Mouse (Mus musculus) liver, embryonic 13.5 days (tissue): ENCODE measurements around the gene Gm10031. TPM values are rescaled to one million over a fixed set of nuclear protein-coding genes. Genes with fewer than 3 reads are reported as not detected.
A peak's percentile ranks its signal among the peaks of the same experiment; 100 is the strongest.
"Not testable (repeated sequence)": the region's sequence is repeated elsewhere in the genome, so short reads cannot be mapped to it uniquely, and the experiment has no call there.

Experiments used
- ATAC-seq: fragments of 200-750 bp; cut with Nextera tagmentation; 2 replicates; pipeline ENCODE4 v1.8.0; 2017; ENCODE audit warnings: low read depth, mild to moderate bottlenecking, moderate number of reproducible peaks, moderate library complexity
- DNase-seq: peaks from one replicate; pipeline ENCODE4 v3.0.0; 2022
- H3K27ac ChIP-seq: fragments of 300-500 bp; sonication (generic); 2 replicates; pipeline ENCODE4 v1.5.1; 2015; ENCODE audit warnings: moderate library complexity, mild to moderate bottlenecking, inconsistent platforms
- H3K27me3 ChIP-seq: fragments of 300-500 bp; sonication (generic); 2 replicates; pipeline ENCODE4 v1.6.1; 2015; ENCODE audit warnings: mild to moderate bottlenecking, inconsistent platforms
- H3K36me3 ChIP-seq: fragments of 300-500 bp; sonication (generic); 2 replicates; pipeline ENCODE4 v1.6.1; 2015; ENCODE audit warnings: mild to moderate bottlenecking, inconsistent platforms
- H3K4me1 ChIP-seq: fragments of 300-500 bp; sonication (generic); replicated peaks from 2 replicates; pipeline ENCODE4 v1.6.1; 2015; ENCODE audit warnings: inconsistent platforms
- H3K4me2 ChIP-seq: fragments of 300-500 bp; sonication (generic); 2 replicates; pipeline ENCODE4 v1.6.1; 2015; ENCODE audit warnings: inconsistent platforms, mild to moderate bottlenecking, moderate library complexity
- H3K4me3 ChIP-seq: fragments of 300-500 bp; sonication (generic); replicated peaks from 2 replicates; pipeline ENCODE4 v1.5.1; 2015; ENCODE audit warnings: mild to moderate bottlenecking, inconsistent platforms
- H3K9ac ChIP-seq: fragments of 300-500 bp; sonication (generic); 2 replicates; pipeline ENCODE4 v1.6.1; 2015; ENCODE audit warnings: mild to moderate bottlenecking, inconsistent platforms
- H3K9me3 ChIP-seq: fragments of 300-500 bp; sonication (generic); replicated peaks from 2 replicates; pipeline ENCODE4 v1.6.1; 2016; ENCODE audit warnings: inconsistent platforms
- WGBS: fragments of 180-500 bp; shearing (Covaris S2); methylation state at CpG from one replicate; pipeline ENCODE4 v1.1.7; 2015; ENCODE audit not compliant: insufficient replicate concordance; 5-methylcytosine and 5-hydroxymethylcytosine counted together
- polyA plus RNA-seq: library from polyadenylated mRNA; unstranded; fragments of >200 nt; fragmentation: Nextera tagmentation; extraction: Ambion mirVana; gene quantifications from 2 replicates; pipeline ENCODE4 v1.2.1, GENCODE M21; 2015

The Gm10031 gene
- polyA plus RNA-seq, 1 experiment from 2014 or later, result 0.30 TPM

GRCm38 (mm10) chr1:156507753-156508152 lies 16.1 kb upstream of the Gm10031 start:
- Histone ChIP-seq H3K36me3 (no peaks in the 10 kb centered on the region), H3K4me3 (no peak overlapping the region), H3K27me3 (no peaks in the 10 kb centered on the region), H3K27ac (no peak overlapping the region), H3K9me3 (no peaks in the 10 kb centered on the region), H3K4me1 (no peaks in the 10 kb centered on the region), H3K9ac (no peak overlapping the region), H3K4me2 (no peak overlapping the region)
- ATAC-seq (no peak), DNase-seq (no peak)
- 64% methylated on average over 3 of the region's 3 CpGs for WGBS

- Histone ChIP-seq H3K27me3 (no peaks in the 10 kb centered on the region), H3K36me3 (no peaks in the 10 kb centered on the region), H3K27ac (no peak overlapping the region), H3K9me3 (no peaks in the 10 kb centered on the region), H3K9ac (no peak overlapping the region), H3K4me2 (no peak overlapping the region), H3K4me3 (no peak overlapping the region), H3K4me1 (no peaks in the 10 kb centered on the region)
- 51% methylated on average over 3 of the region's 3 CpGs for WGBS
- ATAC-seq (no peak), DNase-seq (no peak)
Measured at GRCm38 (mm10) chr1:156520136-156520780, 3.6 kb upstream of the Gm10031 start.

- no peak overlapping the region for H3K4me3 ChIP-seq
- ATAC-seq (no peak), DNase-seq (no peak)
- H3K9me3 ChIP-seq, result no peaks in the 10 kb centered on the region
- 58% methylated on average over 15 of the region's 15 CpGs for WGBS
- H3K36me3 ChIP-seq, result no peaks in the 10 kb centered on the region
- no peak overlapping the region for H3K4me2 ChIP-seq
- H3K27ac ChIP-seq, result no peak overlapping the region
- H3K27me3 ChIP-seq, result no peaks in the 10 kb centered on the region
- H3K4me1 ChIP-seq, result no peaks in the 10 kb centered on the region
- H3K9ac ChIP-seq, result no peak overlapping the region
Measured at GRCm38 (mm10) chr1:156521796-156522517, 1.9 kb upstream of the Gm10031 start.

GRCm38 (mm10) chr1:156532476-156533175 lies 8.8 kb downstream of the Gm10031 start:
- H3K27me3 ChIP-seq, H3K4me3 ChIP-seq, H3K36me3 ChIP-seq, DNase-seq, H3K4me1 ChIP-seq, H3K9ac ChIP-seq, H3K27ac ChIP-seq, H3K9me3 ChIP-seq, ATAC-seq, H3K4me2 ChIP-seq: not testable (repeated sequence)
- WGBS, result 69% methylated on average over 16 of the region's 16 CpGs

- H3K4me3 ChIP-seq, result no peak overlapping the region
- WGBS, result 48% methylated on average over 3 of the region's 3 CpGs
- no peaks in the 10 kb centered on the region for H3K36me3 ChIP-seq
- H3K27ac ChIP-seq, result no peak overlapping the region
- H3K9ac ChIP-seq, result no peak overlapping the region
- H3K4me2 ChIP-seq, result no peak overlapping the region
- DNase-seq, result no peak
- no peaks in the 10 kb centered on the region for H3K9me3 ChIP-seq
- no peaks in the 10 kb centered on the region for H3K27me3 ChIP-seq
- no peak for ATAC-seq
- no peaks in the 10 kb centered on the region for H3K4me1 ChIP-seq
Measured at GRCm38 (mm10) chr1:156533483-156533882, 9.7 kb downstream of the Gm10031 start.

- H3K4me1 ChIP-seq, result no peaks in the 10 kb centered on the region
- H3K27ac ChIP-seq, result no peak overlapping the region
- DNase-seq, result no peak
- ATAC-seq, result no peak
- no peak overlapping the region for H3K9ac ChIP-seq
- 66% methylated on average over 4 of the region's 4 CpGs for WGBS
- H3K4me3 ChIP-seq, result no peak overlapping the region
- no peaks in the 10 kb centered on the region for H3K36me3 ChIP-seq
- H3K4me2 ChIP-seq, result no peak overlapping the region
- no peaks in the 10 kb centered on the region for H3K9me3 ChIP-seq
- no peaks in the 10 kb centered on the region for H3K27me3 ChIP-seq
Measured at GRCm38 (mm10) chr1:156533911-156534310, 10.1 kb downstream of the Gm10031 start.

GRCm38 (mm10) chr1:156537031-156537430 lies 13.2 kb downstream of the Gm10031 start:
- ATAC-seq (no peak), DNase-seq (no peak)
- Histone ChIP-seq H3K36me3 (no peaks in the 10 kb centered on the region), H3K4me3 (no peak overlapping the region), H3K27ac (no peak overlapping the region), H3K4me1 (no peaks in the 10 kb centered on the region), H3K9me3 (no peaks in the 10 kb centered on the region), H3K9ac (no peak overlapping the region), H3K27me3 (no peaks in the 10 kb centered on the region), H3K4me2 (no peak overlapping the region)
- 37% methylated on average over 2 of the region's 2 CpGs for WGBS

GRCm38 (mm10) chr1:156537701-156538100 lies 13.9 kb downstream of the Gm10031 start:
- WGBS, result 62% methylated on average over 6 of the region's 6 CpGs
- Histone ChIP-seq H3K4me3 (no peak overlapping the region), H3K9ac (no peak overlapping the region), H3K36me3 (no peaks in the 10 kb centered on the region), H3K4me2 (no peak overlapping the region), H3K27ac (no peak overlapping the region), H3K9me3 (no peaks in the 10 kb centered on the region), H3K27me3 (no peaks in the 10 kb centered on the region), H3K4me1 (no peaks in the 10 kb centered on the region)
- ATAC-seq (no peak), DNase-seq (no peak)

GRCm38 (mm10) chr1:156538382-156538781 lies 14.6 kb downstream of the Gm10031 start:
- WGBS, result 65% methylated on average over 3 of the region's 3 CpGs
- DNase-seq (no peak), ATAC-seq (no peak)
- no peaks in the 10 kb centered on the region for H3K9me3 ChIP-seq
- no peaks in the 10 kb centered on the region for H3K4me1 ChIP-seq
- no peak overlapping the region for H3K4me2 ChIP-seq
- no peak overlapping the region for H3K4me3 ChIP-seq
- no peak overlapping the region for H3K9ac ChIP-seq
- H3K27ac ChIP-seq, result no peak overlapping the region
- H3K36me3 ChIP-seq, result no peaks in the 10 kb centered on the region
- no peaks in the 10 kb centered on the region for H3K27me3 ChIP-seq

- no peaks in the 10 kb centered on the region; the same call in 1 of the 2 replicates for H3K4me1 ChIP-seq
- 42% methylated on average over 4 of the region's 4 CpGs for WGBS
- DNase-seq (no peak), ATAC-seq (no peak)
- no peak overlapping the region for H3K4me2 ChIP-seq
- no peak overlapping the region for H3K9ac ChIP-seq
- no peaks in the 10 kb centered on the region for H3K27me3 ChIP-seq
- H3K36me3 ChIP-seq, result no peaks in the 10 kb centered on the region
- H3K27ac ChIP-seq, result no peak overlapping the region
- H3K4me3 ChIP-seq, result no peak overlapping the region
- no peaks in the 10 kb centered on the region for H3K9me3 ChIP-seq
Measured at GRCm38 (mm10) chr1:156539787-156540560, 16.2 kb downstream of the Gm10031 start.

GRCm38 (mm10) chr1:156543999-156544398 lies 20.2 kb downstream of the Gm10031 start:
- WGBS, result 23% methylated on average over 12 of the region's 12 CpGs
- Histone ChIP-seq H3K4me2 (0 out of 2 replicates have a peak overlapping the region, but pooled peaks have one; percentile 14), H3K27ac (no peak overlapping the region), H3K4me1 (no peaks in the 10 kb centered on the region; the same call in 1 of the 2 replicates), H3K4me3 (no peak overlapping the region), H3K27me3 (no peaks in the 10 kb centered on the region), H3K9me3 (no peaks in the 10 kb centered on the region), H3K36me3 (no peaks in the 10 kb centered on the region), H3K9ac (no peak overlapping the region)
- DNase-seq (no peak), ATAC-seq (no peak)
